20 mouse cellular contexts compared by ENCODE assay signal in the genomic region with DNA sequence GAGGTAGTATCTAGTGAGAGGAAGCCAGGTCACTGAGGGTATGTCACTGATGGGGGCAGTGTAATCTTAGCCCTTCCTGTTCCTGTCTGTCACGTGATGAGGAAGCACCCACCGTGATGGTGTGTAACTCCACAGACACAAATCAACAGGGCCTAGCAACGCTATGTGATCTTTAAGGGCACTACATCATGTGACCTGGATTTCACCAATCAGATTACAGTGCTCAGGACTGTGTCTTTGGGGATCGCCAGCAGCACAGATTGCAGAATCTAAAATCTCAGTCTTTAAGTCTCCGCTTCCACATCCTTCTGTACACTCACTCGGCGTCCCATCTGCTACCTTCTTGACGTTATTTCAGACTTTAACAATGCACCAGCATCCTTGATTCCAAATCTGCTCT.
A peak's percentile ranks its signal among the peaks of the same experiment; 100 is the strongest.
DNase-seq lines count a peak whose midpoint lies in the region; ATAC-seq and TF ChIP-seq lines count a peak whose summit lies in the region.
"Had no signal": no experiment of that assay in that cellular context is flagged by ENCODE, and none has a peak within 500 bp of the region (broad histone marks: within the 10 kb centered on the region; RNA-seq: fewer than 3 reads in every experiment).

No protein-coding gene starts in this region.

- H3K4me2 ChIP-seq in forebrain, postnatal 0 days (ENCODE audit: low read depth), result no peak overlapping the region
- H3K4me2 ChIP-seq: heart, embryonic 15.5 days; hindbrain, embryonic 13.5 days; limb, embryonic 13.5 days; neural tube, embryonic 15.5 days had no signal

- 60% methylated on average over 8 of the region's 8 CpGs for WGBS in forebrain, postnatal 0 days

- no peak overlapping the region for H3K4me3 ChIP-seq in forebrain, postnatal 0 days (ENCODE audit: low read depth, low read length)
- H3K4me3 ChIP-seq: heart, embryonic 15.5 days; hindbrain, embryonic 13.5 days; limb, embryonic 13.5 days; megakaryocyte, embryonic 14.5 days; neural tube, embryonic 15.5 days had no signal

- TF ChIP-seq CTCF in forebrain, postnatal 0 days (IDR thresholded peaks at IDR 0.05; ENCODE audit: low read depth), result no peak

- 0 out of 2 replicates have a peak, but pooled peaks cover 3% of the 10 kb centered on the region for H3K4me1 ChIP-seq in forebrain, postnatal 0 days (ENCODE audit: insufficient read depth)
- H3K4me1 ChIP-seq: megakaryocyte, embryonic 14.5 days had no signal

- peak; percentile 40 to 48 for DNase-seq in layer of hippocampus, adult 8-10 months (ENCODE audit: low spot score in 2 of 2)
- DNase-seq in layer of hippocampus, postnatal 25 days (ENCODE audit: extremely low spot score in 1 of 2, low spot score in 1 of 2), result no peak
- DNase-seq in spleen, postnatal 36 days (ENCODE audit: low spot score in 2 of 2), result peak; percentile 19 to 20
- no peak for DNase-seq in spleen, postnatal 14 days (ENCODE audit: low spot score in 2 of 2)
- peak; percentile 70 for DNase-seq in forebrain, postnatal 0 days
- peak; percentile 58 for DNase-seq in telencephalon, adult 2 months (ENCODE audit: low read depth, low spot score)
- no peak for DNase-seq in cerebellum, postnatal 4 days (ENCODE audit: low spot score in 2 of 2)
- DNase-seq in cerebellum, adult 8-10 months, result no peak
- DNase-seq: adrenal gland, adult 8-10 months; cerebellum, postnatal 36 days; heart, adult 11 months; kidney, adult 11 months; kidney, postnatal 36 days; lung, adult 18-20 months; thymus, postnatal 36 days had no signal

- no peak overlapping the region for H3K9ac ChIP-seq in forebrain, postnatal 0 days
- H3K9ac ChIP-seq: heart, embryonic 15.5 days; hindbrain, embryonic 13.5 days; limb, embryonic 13.5 days; neural tube, embryonic 15.5 days had no signal

- no peaks in the 10 kb centered on the region for H3K36me3 ChIP-seq in forebrain, postnatal 0 days (ENCODE audit: insufficient read depth)
- H3K36me3 ChIP-seq: heart, embryonic 15.5 days; hindbrain, embryonic 13.5 days; limb, embryonic 13.5 days; neural tube, embryonic 15.5 days had no signal

- ATAC-seq in forebrain, postnatal 0 days, result 0 out of 2 replicates have a peak, but pooled peaks have one; percentile 14

- peak overlapping the region; percentile 62 for H3K27ac ChIP-seq in forebrain, postnatal 0 days (ENCODE audit: low read depth, low read length)
- H3K27ac ChIP-seq: heart, embryonic 15.5 days; hindbrain, embryonic 13.5 days; limb, embryonic 13.5 days; neural tube, embryonic 15.5 days had no signal

- no peaks in the 10 kb centered on the region for H3K9me3 ChIP-seq in forebrain, postnatal 0 days (ENCODE audit: low read length)
- H3K9me3 ChIP-seq: heart, embryonic 15.5 days; hindbrain, embryonic 13.5 days; limb, embryonic 13.5 days; megakaryocyte, embryonic 14.5 days; neural tube, embryonic 15.5 days had no signal

- H3K27me3 ChIP-seq in forebrain, postnatal 0 days (ENCODE audit: insufficient read depth, low read length), result no peaks in the 10 kb centered on the region
- H3K27me3 ChIP-seq: heart, embryonic 15.5 days; hindbrain, embryonic 13.5 days; limb, embryonic 13.5 days; neural tube, embryonic 15.5 days had no signal

Comparison
In these comparisons a context has a peak if more than half of its experiments do, and no peak if none do; other contexts are left out.
1. DNase-seq: peak in layer of hippocampus, adult 8-10 months (2 of 2), spleen, postnatal 36 days (2 of 2), forebrain, postnatal 0 days (single experiment) and telencephalon, adult 2 months (single experiment); none in layer of hippocampus, postnatal 25 days (0 of 2), spleen, postnatal 14 days (0 of 2), cerebellum, postnatal 4 days (0 of 2) and cerebellum, adult 8-10 months (single experiment).